Mouse (Mus musculus) T-helper 2 cell (primary cell): ENCODE measurements around the gene Tuba1c.
"Not testable (repeated sequence)": the region's sequence is repeated elsewhere in the genome, so short reads cannot be mapped to it uniquely, and the experiment has no call there.

Experiments
- in situ Hi-C: fragments of 300-600 bp; cut with MboI, MseI; formaldehyde crosslinking; loops from one replicate; pipeline ENCODE4 v1.15.1; 2025; ENCODE audit warnings: high pct_unique_total_duplicates

Tuba1c gene

DNA sequence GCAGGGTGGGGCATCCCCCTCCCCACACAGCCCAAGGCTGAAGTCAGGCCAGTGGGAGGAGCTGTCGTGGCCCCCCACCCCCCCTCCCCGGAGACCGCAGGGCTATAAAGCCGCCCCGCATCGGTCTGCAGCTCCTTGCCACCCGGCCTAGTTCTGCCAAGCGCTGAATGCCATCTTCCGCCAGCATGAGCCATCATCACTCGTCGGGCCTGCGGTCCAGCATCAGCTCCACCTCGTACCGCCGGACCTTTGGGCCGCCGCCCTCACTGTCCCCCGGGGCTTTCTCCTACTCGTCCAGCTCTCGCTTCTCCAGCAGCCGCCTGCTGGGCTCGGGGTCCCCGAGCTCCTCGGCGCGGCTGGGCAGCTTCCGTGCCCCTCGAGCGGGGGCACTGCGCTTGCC, 25.3 kb downstream of the Tuba1c start, which contains the start of gene Prph:
Gene Prph (plus strand): TSS at position 135 of the 400 bp plus-strand sequence.
- in situ Hi-C loops: no loop called here

DNA sequence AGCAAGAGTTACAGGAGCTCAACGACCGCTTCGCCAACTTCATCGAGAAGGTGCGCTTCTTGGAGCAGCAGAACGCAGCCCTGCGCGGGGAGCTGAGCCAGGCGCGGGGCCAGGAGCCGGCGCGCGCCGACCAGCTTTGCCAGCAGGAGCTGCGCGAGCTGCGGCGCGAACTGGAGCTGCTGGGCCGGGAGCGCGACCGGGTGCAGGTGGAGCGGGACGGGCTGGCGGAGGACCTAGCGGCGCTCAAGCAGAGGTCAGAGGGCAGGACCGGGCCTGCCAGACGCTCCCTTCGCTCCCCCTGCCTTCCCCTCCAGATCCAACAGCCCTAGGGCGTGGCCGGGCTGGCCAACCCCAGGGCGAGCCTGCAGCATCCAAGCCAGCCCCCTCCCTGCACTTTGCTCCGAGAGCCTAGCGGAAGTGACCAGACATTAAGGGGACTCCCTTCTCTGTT, 25.8 kb downstream of the Tuba1c start:
- in situ Hi-C loops: no loop called here

DNA sequence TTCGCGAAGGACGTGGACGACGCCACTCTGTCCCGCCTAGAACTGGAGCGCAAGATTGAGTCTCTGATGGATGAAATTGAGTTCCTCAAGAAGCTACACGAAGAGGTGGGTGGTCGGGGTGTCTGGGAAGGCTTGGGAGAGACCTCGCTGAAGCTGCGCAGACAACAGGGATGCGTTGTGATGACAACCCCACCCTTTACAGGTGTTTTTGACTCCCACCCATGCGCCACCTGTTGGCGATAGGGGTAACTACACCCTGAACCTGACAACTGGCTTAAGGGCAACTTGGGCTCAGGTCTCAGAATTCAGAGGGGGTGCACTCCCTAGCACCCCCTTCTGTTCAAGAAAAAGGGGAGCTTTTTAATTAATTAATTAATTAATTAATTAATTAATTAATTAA, 26.6 kb downstream of the Tuba1c start:
- in situ Hi-C loops: no loop called here

GRCm38 (mm10) chr15:99065557-99066165, 36.0 kb downstream of the Tuba1c start:
- in situ Hi-C loops: no loop called here

GRCm38 (mm10) chr15:99071988-99072387, 42.3 kb downstream of the Tuba1c start:
- in situ Hi-C loops: no loop called here

- in situ Hi-C loops: no loop called here
Observed at GRCm38 (mm10) chr15:99074019-99074599, 44.4 kb downstream of the Tuba1c start, which contains the start of gene Troap. Gene Troap, plus strand, starts transcription at chr15:99074575.

- in situ Hi-C loops: no loop called here
Observed at GRCm38 (mm10) chr15:99074600-99075333, 45.1 kb downstream of the Tuba1c start.

DNA sequence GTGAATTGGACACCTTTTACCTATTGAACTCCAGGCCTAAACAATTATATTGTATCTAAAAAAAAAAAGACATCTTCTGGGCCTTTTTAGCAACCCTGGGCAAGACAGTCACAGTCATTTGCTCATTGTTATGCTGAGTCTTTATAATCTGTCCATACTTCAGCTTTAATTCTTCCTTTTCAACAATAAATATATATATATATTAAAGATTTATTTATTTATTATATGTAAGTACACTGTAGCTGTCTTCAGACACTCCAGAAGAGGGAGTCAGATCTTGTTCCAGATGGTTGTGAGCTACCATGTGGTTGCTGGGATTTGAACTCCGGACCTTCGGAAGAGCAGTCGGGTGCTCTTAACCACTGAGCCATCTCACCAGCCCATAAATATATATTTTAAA, 46.3 kb downstream of the Tuba1c start:
- in situ Hi-C loops: not testable (repeated sequence)

DNA sequence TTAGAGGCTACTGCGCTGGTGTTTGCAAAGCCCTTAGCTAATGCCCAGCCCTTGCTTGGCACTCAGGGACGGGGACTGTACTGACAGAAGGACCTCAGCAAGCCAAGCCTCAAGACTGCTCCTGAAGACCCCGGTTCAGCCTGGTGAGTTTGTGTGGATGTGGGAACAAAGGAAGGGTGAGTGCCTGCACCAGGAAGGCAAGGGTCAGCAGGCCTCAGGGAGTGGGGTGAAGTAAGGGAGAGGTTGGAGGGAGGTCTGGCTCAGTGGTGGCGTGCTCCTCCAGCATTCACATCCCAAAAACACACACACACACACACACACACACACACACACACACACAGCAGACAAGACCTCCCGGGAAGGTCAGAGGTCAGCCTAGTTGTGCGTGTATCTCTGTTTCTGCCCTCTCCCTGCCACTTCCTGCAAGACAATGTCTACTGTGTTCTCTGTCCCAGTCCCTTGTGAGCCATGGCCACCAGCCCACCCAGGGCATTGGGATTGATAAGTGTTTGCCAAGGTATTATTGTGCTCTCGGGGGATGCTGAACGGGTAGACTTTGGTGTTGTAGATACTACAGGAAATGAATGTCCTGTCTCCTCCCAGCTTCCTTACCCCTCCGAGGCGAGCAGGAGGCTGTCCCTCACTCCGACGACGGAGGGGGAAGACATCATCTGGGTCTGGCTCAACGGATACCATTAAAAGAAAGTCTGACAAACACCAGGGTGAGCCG, 48.7 kb downstream of the Tuba1c start:
- in situ Hi-C loops: no loop called here

GRCm38 (mm10) chr15:99079804-99080203, 50.1 kb downstream of the Tuba1c start:
- in situ Hi-C loops: no loop called here

- in situ Hi-C loops: no loop called here
Observed at GRCm38 (mm10) chr15:99082322-99082721, 52.6 kb downstream of the Tuba1c start.

- in situ Hi-C loops: no loop called here
Observed at GRCm38 (mm10) chr15:99082840-99083239, 53.1 kb downstream of the Tuba1c start.

GRCm38 (mm10) chr15:99083258-99083657, 53.6 kb downstream of the Tuba1c start:
- in situ Hi-C loops: no loop called here

- in situ Hi-C loops: no loop called here
Observed at GRCm38 (mm10) chr15:99083867-99084557, 54.3 kb downstream of the Tuba1c start.

- in situ Hi-C loops: no loop called here
Observed at GRCm38 (mm10) chr15:99084618-99085017, 54.9 kb downstream of the Tuba1c start.

DNA sequence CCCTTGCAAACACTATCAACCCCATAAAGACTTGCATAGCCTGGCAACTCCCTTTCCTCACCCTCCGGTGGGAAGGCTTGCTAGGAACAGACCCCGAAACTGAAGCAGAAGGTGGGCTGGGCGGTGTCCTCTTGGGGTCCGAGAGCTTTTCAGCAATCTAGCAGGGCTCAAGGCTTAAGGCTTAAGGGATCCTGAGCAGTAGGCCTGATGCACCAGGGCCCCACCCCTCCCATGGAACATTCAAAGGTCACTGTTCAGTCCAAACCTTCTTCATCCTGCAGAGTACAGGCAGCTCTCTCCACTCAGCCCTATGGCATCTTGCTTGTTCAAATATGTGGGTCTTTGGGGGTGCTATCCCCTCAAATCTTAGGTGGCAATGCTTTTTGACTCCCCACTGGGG, 56.3 kb downstream of the Tuba1c start:
- in situ Hi-C loops: no loop called here

- in situ Hi-C loops: no loop called here
Observed at GRCm38 (mm10) chr15:99087253-99088075, 57.8 kb downstream of the Tuba1c start, which contains the start of gene C1ql4. Gene C1ql4, minus strand, starts transcription at chr15:99087817.
